Mouse (Mus musculus) mesoderm, embryonic 11.5 days (tissue): ENCODE measurements around the gene Bfsp1.
A peak's percentile ranks its signal among the peaks of the same experiment; 100 is the strongest.

Experiments used
- DNase-seq: peaks from one replicate; pipeline ENCODE4 v3.0.0-alpha.2; 2012; ENCODE audit warnings: low read depth, low spot score

The Bfsp1 gene

GRCm38 (mm10) chr2:143862484-143863231, at the start of gene Bfsp1:
TSS of gene Bfsp1 (minus strand) at chr2:143863173.
- DNase-seq = peak; percentile 58

GRCm38 (mm10) chr2:143912199-143912598, 49.2 kb upstream of the Bfsp1 start:
- no peak for DNase-seq

GRCm38 (mm10) chr2:143909230-143909629, 46.3 kb upstream of the Bfsp1 start:
- DNase-seq = no peak

- DNase-seq = no peak
Observed at GRCm38 (mm10) chr2:143904896-143905295, 41.9 kb upstream of the Bfsp1 start.

- DNase-seq = no peak
Observed at GRCm38 (mm10) chr2:143903376-143904045, 40.5 kb upstream of the Bfsp1 start.

- DNase-seq = no peak
Observed at GRCm38 (mm10) chr2:143900821-143901351, 37.9 kb upstream of the Bfsp1 start.

GRCm38 (mm10) chr2:143899470-143900220, 36.7 kb upstream of the Bfsp1 start:
- no peak for DNase-seq

- DNase-seq = no peak
Observed at GRCm38 (mm10) chr2:143891302-143892048, 28.5 kb upstream of the Bfsp1 start.

GRCm38 (mm10) chr2:143889860-143890433, 27.0 kb upstream of the Bfsp1 start:
- DNase-seq = no peak

GRCm38 (mm10) chr2:143889131-143889859, 26.3 kb upstream of the Bfsp1 start:
- no peak for DNase-seq

- no peak for DNase-seq
Observed at GRCm38 (mm10) chr2:143882606-143883288, 19.8 kb upstream of the Bfsp1 start.

GRCm38 (mm10) chr2:143882002-143882401, 19.0 kb upstream of the Bfsp1 start:
- no peak for DNase-seq

GRCm38 (mm10) chr2:143879311-143879710, 16.3 kb upstream of the Bfsp1 start:
- no peak for DNase-seq

- DNase-seq = no peak
Observed at GRCm38 (mm10) chr2:143876929-143877632, 14.1 kb upstream of the Bfsp1 start.

- no peak for DNase-seq
Observed at GRCm38 (mm10) chr2:143876026-143876425, 13.1 kb upstream of the Bfsp1 start.

- no peak for DNase-seq
Observed at GRCm38 (mm10) chr2:143870936-143871688, 8.1 kb upstream of the Bfsp1 start.

GRCm38 (mm10) chr2:143867326-143867725, 4.4 kb upstream of the Bfsp1 start:
- DNase-seq = peak; percentile 84

- no peak for DNase-seq
Observed at GRCm38 (mm10) chr2:143864600-143864999, 1.6 kb upstream of the Bfsp1 start.
